Mouse (Mus musculus) forebrain, embryonic 11.5 days (tissue): ENCODE results near the gene Dact3. TPM values are rescaled to one million over a fixed set of nuclear protein-coding genes. Genes with fewer than 3 reads are reported as not detected.

ENCODE experiments used
- ATAC-seq: fragments of 200-750 bp; cut with Nextera tagmentation; replicated peaks from 2 replicates; pipeline ENCODE4 v1.8.0; 2017; ENCODE audit warnings: moderate TSS enrichment; ENCODE audit not compliant: low FRiP score
- DNase-seq: peaks from one replicate; pipeline ENCODE4 v3.0.0-alpha.2; 2017; ENCODE audit warnings: low spot score
- H3K27ac ChIP-seq: fragments of 300-500 bp; sonication (generic); 2 replicates; pipeline ENCODE4 v1.5.1; 2014; ENCODE audit warnings: low read depth, low read length
- H3K27me3 ChIP-seq: fragments of 300-500 bp; sonication (generic); 2 replicates; pipeline ENCODE4 v1.6.1; 2014; ENCODE audit warnings: mild to moderate bottlenecking, low read length, mixed read lengths; ENCODE audit not compliant: control insufficient read depth, insufficient read depth
- H3K36me3 ChIP-seq: fragments of 300-500 bp; sonication (generic); 2 replicates; pipeline ENCODE4 v1.6.1; 2014; ENCODE audit warnings: mild to moderate bottlenecking, low read length, moderate library complexity, mixed read lengths; ENCODE audit not compliant: control insufficient read depth, insufficient read depth
- H3K4me1 ChIP-seq: fragments of 300-500 bp; sonication (generic); replicated peaks from 2 replicates; pipeline ENCODE4 v1.6.1; 2014; ENCODE audit warnings: low read length, mixed read lengths; ENCODE audit not compliant: control insufficient read depth, insufficient read depth
- H3K4me2 ChIP-seq: fragments of 300-500 bp; sonication (generic); 2 replicates; pipeline ENCODE4 v1.6.1; 2014; ENCODE audit warnings: low read depth, mild to moderate bottlenecking, low read length, moderate library complexity, mixed read lengths; ENCODE audit not compliant: severe bottlenecking
- H3K4me3 ChIP-seq: fragments of 300-500 bp; sonication (generic); 2 replicates; pipeline ENCODE4 v1.5.1; 2014; ENCODE audit warnings: low read depth, low read length
- H3K9ac ChIP-seq: fragments of 300-500 bp; sonication (generic); 2 replicates; pipeline ENCODE4 v1.6.1; 2014; ENCODE audit warnings: low read length
- H3K9me3 ChIP-seq: fragments of 300-500 bp; sonication (generic); 2 replicates; pipeline ENCODE4 v1.6.1; 2016; ENCODE audit warnings: low read length, mixed read lengths; ENCODE audit not compliant: control insufficient read depth
- WGBS: fragments of 180-500 bp; shearing (Covaris S2); extraction: QIAGEN DNeasy Blood & Tissue Kit; methylation state at CpG from one replicate; pipeline ENCODE4 v1.1.7; 2014; 5-methylcytosine and 5-hydroxymethylcytosine counted together
- polyA plus RNA-seq: library from polyadenylated mRNA; unstranded; fragments of >200 nt; fragmentation: Nextera tagmentation; extraction: Ambion mirVana; gene quantifications from 2 replicates; pipeline ENCODE4 v1.2.1, GENCODE M21; 2014

Gene Dact3
- polyA plus RNA-seq, 1 experiment from 2014 or later, result 4.8 TPM

- Histone ChIP-seq H3K27ac (no peak overlapping the region), H3K4me2 (no peak overlapping the region), H3K27me3 (no peaks in the 10 kb centered on the region), H3K9me3 (no peaks in the 10 kb centered on the region), H3K4me3 (no peak overlapping the region), H3K36me3 (no peaks in the 10 kb centered on the region), H3K4me1 (peaks cover 8% of the 10 kb centered on the region; the same call in 1 of the 2 replicates), H3K9ac (no peak overlapping the region)
- ATAC-seq (no peak), DNase-seq (no peak)
- 91% methylated on average over 2 of the region's 2 CpGs for WGBS
Observed at GRCm38 (mm10) chr7:16903439-16903955, 28.4 kb downstream of the Dact3 start.

GRCm38 (mm10) chr7:16904120-16904675 is 29.1 kb downstream of the Dact3 start:
- Histone ChIP-seq H3K4me2 (no peak overlapping the region), H3K27me3 (no peaks in the 10 kb centered on the region), H3K36me3 (no peaks in the 10 kb centered on the region), H3K4me1 (peaks cover 8% of the 10 kb centered on the region; the same call in 1 of the 2 replicates), H3K9ac (no peak overlapping the region), H3K27ac (no peak overlapping the region), H3K4me3 (no peak overlapping the region), H3K9me3 (no peaks in the 10 kb centered on the region)
- ATAC-seq (no peak), DNase-seq (no peak)
- WGBS, result 71% methylated on average over 8 of the region's 10 CpGs

- H3K9me3 ChIP-seq, result no peaks in the 10 kb centered on the region
- H3K27me3 ChIP-seq, result no peaks in the 10 kb centered on the region
- H3K4me2 ChIP-seq, result no peak overlapping the region
- H3K9ac ChIP-seq, result no peak overlapping the region; the same call in 1 of the 2 replicates
- DNase-seq, result no peak
- WGBS, result 62% methylated on average over 9 of the region's 9 CpGs
- H3K4me3 ChIP-seq, result no peak overlapping the region
- no peaks in the 10 kb centered on the region for H3K36me3 ChIP-seq
- peaks cover 6% of the 10 kb centered on the region; the same call in 1 of the 2 replicates for H3K4me1 ChIP-seq
- 0 out of 2 replicates have a peak, but pooled peaks have one; percentile 23 for ATAC-seq
- H3K27ac ChIP-seq, result no peak overlapping the region
Observed at GRCm38 (mm10) chr7:16905491-16906021, 30.4 kb downstream of the Dact3 start.

GRCm38 (mm10) chr7:16906281-16906680 is 31.2 kb downstream of the Dact3 start, which contains the start of gene Ptgir:
Gene Ptgir (plus strand): TSS chr7:16906490.
- Histone ChIP-seq H3K27me3 (no peaks in the 10 kb centered on the region), H3K36me3 (no peaks in the 10 kb centered on the region), H3K27ac (no peak within 1 kb of the TSS), H3K4me1 (peaks cover 6% of the 10 kb centered on the region; the same call in 1 of the 2 replicates), H3K9ac (no peak within 1 kb of the TSS; the same call in 1 of the 2 replicates), H3K4me2 (no peak within 1 kb of the TSS), H3K9me3 (no peaks in the 10 kb centered on the region), H3K4me3 (no peak within 1 kb of the TSS)
- ATAC-seq (no peak), DNase-seq (no peak)
- 11% methylated on average over 6 of the region's 6 CpGs for WGBS

- DNase-seq, result no peak
- Histone ChIP-seq H3K4me3 (no peak overlapping the region), H3K9ac (no peak overlapping the region), H3K4me2 (no peak overlapping the region), H3K4me1 (peaks cover 4% of the 10 kb centered on the region; the same call in 1 of the 2 replicates), H3K27ac (no peak overlapping the region), H3K36me3 (no peaks in the 10 kb centered on the region), H3K27me3 (no peaks in the 10 kb centered on the region), H3K9me3 (no peaks in the 10 kb centered on the region)
- ATAC-seq, result no peak
- 92% methylated on average over 41 of the region's 41 CpGs for WGBS
Observed at GRCm38 (mm10) chr7:16906889-16907559, 31.9 kb downstream of the Dact3 start.

GRCm38 (mm10) chr7:16907842-16908241 is 32.7 kb downstream of the Dact3 start:
- ATAC-seq (no peak), DNase-seq (no peak)
- Histone ChIP-seq H3K4me3 (no peak overlapping the region), H3K4me2 (no peak overlapping the region), H3K9ac (no peak overlapping the region), H3K4me1 (peaks cover 4% of the 10 kb centered on the region; the same call in 1 of the 2 replicates), H3K36me3 (no peaks in the 10 kb centered on the region), H3K27me3 (no peaks in the 10 kb centered on the region), H3K27ac (no peak overlapping the region), H3K9me3 (no peaks in the 10 kb centered on the region)
- WGBS, result 81% methylated on average over 7 of the region's 7 CpGs

GRCm38 (mm10) chr7:16908367-16908766 is 33.2 kb downstream of the Dact3 start:
- Histone ChIP-seq H3K27me3 (no peaks in the 10 kb centered on the region), H3K4me2 (no peak overlapping the region), H3K9ac (no peak overlapping the region), H3K4me1 (peaks cover 4% of the 10 kb centered on the region; the same call in 1 of the 2 replicates), H3K4me3 (no peak overlapping the region), H3K27ac (no peak overlapping the region), H3K9me3 (no peaks in the 10 kb centered on the region), H3K36me3 (no peaks in the 10 kb centered on the region)
- WGBS, result 53% methylated on average over 11 of the region's 11 CpGs
- DNase-seq (no peak), ATAC-seq (no peak)

- no peak overlapping the region for H3K27ac ChIP-seq
- no peak overlapping the region for H3K4me2 ChIP-seq
- no peak overlapping the region for H3K9ac ChIP-seq
Observed at GRCm38 (mm10) chr7:16908859-16909258, 33.7 kb downstream of the Dact3 start.

More at GRCm38 (mm10) chr7:16908859-16909258, 33.7 kb downstream of the Dact3 start:
- Histone ChIP-seq H3K27me3 (no peaks in the 10 kb centered on the region), H3K4me3 (no peak overlapping the region), H3K4me1 (peaks cover 4% of the 10 kb centered on the region; the same call in 1 of the 2 replicates), H3K36me3 (no peaks in the 10 kb centered on the region), H3K9me3 (no peaks in the 10 kb centered on the region)
- DNase-seq (no peak), ATAC-seq (no peak)
- 70% methylated on average over 11 of the region's 11 CpGs for WGBS
